10 mouse cellular contexts compared by ENCODE assay signal in genomic region chr4:136249332-136249647, GRCm38 (mm10). TPM values are rescaled to one million over a fixed set of nuclear protein-coding genes. Genes with fewer than 3 reads are reported as not detected.
A peak's percentile ranks its signal among the peaks of the same experiment; 100 is the strongest.
DNase-seq lines count a peak whose midpoint lies in the region; ATAC-seq and TF ChIP-seq lines count a peak whose summit lies in the region.
"Had no signal": no experiment of that assay in that cellular context is flagged by ENCODE, and none has a peak within 500 bp of the region (broad histone marks: within the 10 kb centered on the region; RNA-seq: fewer than 3 reads in every experiment).

No protein-coding gene starts in this region.

- TF ChIP-seq CTCF in kidney, adult 2 months (conservative IDR thresholded peaks at IDR 0.05; ENCODE audit: insufficient read depth, insufficient read length, low read depth, low read length): no peak

- peak overlapping the region; percentile 82; the same call in 1 of the 2 replicates for H3K4me3 ChIP-seq in kidney, adult 2 months (ENCODE audit: insufficient read depth, low read depth, low read length)
- H3K4me3 ChIP-seq in embryonic facial prominence, embryonic 15.5 days (replicated peaks): peak overlapping the region; percentile 54
- peak overlapping the region; percentile 59; the same call in 1 of the 2 replicates for H3K4me3 ChIP-seq in intestine, embryonic 14.5 days (ENCODE audit: low read depth, low read length)
- H3K4me3 ChIP-seq in midbrain, embryonic 16.5 days (ENCODE audit: low read depth, low read length): no peak overlapping the region

- no peak for TF ChIP-seq POLR2A in kidney, adult 2 months (IDR thresholded peaks at IDR 0.05; ENCODE audit: low read depth, low read length)

- no peaks in the 10 kb centered on the region for H3K27me3 ChIP-seq in kidney, adult 2 months (replicated peaks; ENCODE audit: control insufficient read depth, insufficient read depth, low read length)
- peaks cover 46% of the 10 kb centered on the region for H3K27me3 ChIP-seq in embryonic facial prominence, embryonic 15.5 days
- peaks cover 41% of the 10 kb centered on the region for H3K27me3 ChIP-seq in intestine, embryonic 14.5 days (replicated peaks; ENCODE audit: control insufficient read depth, insufficient read depth, low read length)
- peaks cover 47% of the 10 kb centered on the region for H3K27me3 ChIP-seq in midbrain, embryonic 16.5 days (ENCODE audit: control insufficient read depth, insufficient read depth, low read depth, low read length)

- H3K36me3 ChIP-seq in kidney, adult 2 months (ENCODE audit: control insufficient read depth, insufficient read depth, low read length): no peaks in the 10 kb centered on the region
- peaks cover 9% of the 10 kb centered on the region; the same call in 1 of the 2 replicates for H3K36me3 ChIP-seq in embryonic facial prominence, embryonic 15.5 days
- no peaks in the 10 kb centered on the region for H3K36me3 ChIP-seq in intestine, embryonic 14.5 days (ENCODE audit: control insufficient read depth, insufficient read depth, low read length)
- no peaks in the 10 kb centered on the region for H3K36me3 ChIP-seq in midbrain, embryonic 16.5 days (ENCODE audit: control insufficient read depth, insufficient read depth, low read length)

- peaks cover 18% of the 10 kb centered on the region; the same call in 1 of the 2 replicates for H3K4me1 ChIP-seq in kidney, adult 2 months (ENCODE audit: control insufficient read depth, insufficient read depth, low read length)
- peaks cover 45% of the 10 kb centered on the region for H3K4me1 ChIP-seq in embryonic facial prominence, embryonic 15.5 days
- H3K4me1 ChIP-seq in intestine, embryonic 14.5 days (replicated peaks; ENCODE audit: control insufficient read depth, insufficient read depth, low read length): peaks cover 42% of the 10 kb centered on the region
- peaks cover 22% of the 10 kb centered on the region for H3K4me1 ChIP-seq in midbrain, embryonic 16.5 days (ENCODE audit: control insufficient read depth, insufficient read depth, low read length)

- H3K4me2 ChIP-seq in embryonic facial prominence, embryonic 15.5 days (replicated peaks): peak overlapping the region; percentile 92
- H3K4me2 ChIP-seq in intestine, embryonic 14.5 days (ENCODE audit: low read length): peak overlapping the region; percentile 98
- peak overlapping the region; percentile 56 for H3K4me2 ChIP-seq in midbrain, embryonic 16.5 days (ENCODE audit: low read length)

- WGBS in kidney, adult 2 months: 39% methylated on average over 11 of the region's 11 CpGs
- WGBS in embryonic facial prominence, embryonic 15.5 days: 12% methylated on average over 11 of the region's 11 CpGs
- WGBS in intestine, embryonic 14.5 days: 23% methylated on average over 11 of the region's 11 CpGs
- WGBS in midbrain, embryonic 16.5 days: 3% methylated on average over 11 of the region's 11 CpGs

- no peaks in the 10 kb centered on the region for H3K9me3 ChIP-seq in embryonic facial prominence, embryonic 15.5 days (replicated peaks)
- H3K9me3 ChIP-seq in intestine, embryonic 14.5 days (ENCODE audit: control insufficient read depth, low read length): no peaks in the 10 kb centered on the region
- no peaks in the 10 kb centered on the region for H3K9me3 ChIP-seq in midbrain, embryonic 16.5 days (replicated peaks; ENCODE audit: control insufficient read depth, low read length, poor library complexity, severe bottlenecking)

- peak; percentile 27 for DNase-seq in kidney, adult 2 months
- no peak for DNase-seq in kidney, adult 11 months
- DNase-seq in intestine, embryonic 14.5 days (ENCODE audit: low spot score): no peak
- no peak for DNase-seq in frontal cortex, postnatal 36 days (ENCODE audit: low spot score in 2 of 2)
- no peak for DNase-seq in layer of hippocampus, postnatal 10 days (ENCODE audit: low spot score in 2 of 2)
- DNase-seq in right cerebral cortex, postnatal 25 days: no peak
- DNase-seq: embryo, embryonic 11 days had no signal

- no peak for ATAC-seq in embryonic facial prominence, embryonic 15.5 days (ENCODE audit: insufficient number of reproducible peaks, low FRiP score, low TSS enrichment, low read depth)
- ATAC-seq in intestine, embryonic 14.5 days (replicated peaks; ENCODE audit: low FRiP score, low TSS enrichment, low read depth): no peak
- no peak for ATAC-seq in midbrain, embryonic 16.5 days

- peak overlapping the region; percentile 36; the same call in 1 of the 2 replicates for H3K27ac ChIP-seq in kidney, adult 2 months (ENCODE audit: insufficient read depth, low read depth, low read length)
- H3K27ac ChIP-seq in embryonic facial prominence, embryonic 15.5 days (replicated peaks): peak overlapping the region; percentile 67
- no peak overlapping the region for H3K27ac ChIP-seq in intestine, embryonic 14.5 days (ENCODE audit: low read depth)
- H3K27ac ChIP-seq in midbrain, embryonic 16.5 days (ENCODE audit: low read length): no peak overlapping the region

- H3K9ac ChIP-seq in embryonic facial prominence, embryonic 15.5 days: no peak overlapping the region
- no peak overlapping the region for H3K9ac ChIP-seq in intestine, embryonic 14.5 days (ENCODE audit: low read length)
- no peak overlapping the region for H3K9ac ChIP-seq in midbrain, embryonic 16.5 days (ENCODE audit: low read depth, low read length)

RNA-seq across cellular contexts. Expression of gene Tcea3, which starts 1.8 kb away (rescaled TPM):
- polyA plus RNA-seq in kidney, adult 2 months (2012; rRNA removed): 29.9 and 50.8 TPM in 2 replicates
- 19.2 and 20.7 TPM in 2 replicates for polyA plus RNA-seq in embryonic facial prominence, embryonic 15.5 days (2015; fragmentation: Nextera tagmentation; extraction: Ambion mirVana)
- polyA plus RNA-seq in intestine, embryonic 14.5 days (2014; fragmentation: Nextera tagmentation; extraction: Ambion mirVana): 18.7 and 19.1 TPM in 2 replicates
- 0.67 and 1.2 TPM in 2 replicates for polyA plus RNA-seq in midbrain, embryonic 16.5 days (2015; fragmentation: Nextera tagmentation; extraction: Ambion mirVana)
- total RNA-seq in layer of hippocampus, postnatal 10 days (2021): under 1 TPM; 0.55 to 0.89 TPM
- total RNA-seq: hematopoietic stem cell, adult 5-6 weeks had no signal

RNA-seq across cellular contexts. Expression of gene Zfp46, which starts 35.2 kb away (rescaled TPM):
- polyA plus RNA-seq in kidney, adult 2 months (2012; rRNA removed): 10.7 and 10.9 TPM in 2 replicates
- 25.0 and 25.5 TPM in 2 replicates for polyA plus RNA-seq in embryonic facial prominence, embryonic 15.5 days (2015; fragmentation: Nextera tagmentation; extraction: Ambion mirVana)
- 19.0 and 25.4 TPM in 2 replicates for polyA plus RNA-seq in intestine, embryonic 14.5 days (2014; fragmentation: Nextera tagmentation; extraction: Ambion mirVana)
- polyA plus RNA-seq in midbrain, embryonic 16.5 days (2015; fragmentation: Nextera tagmentation; extraction: Ambion mirVana): 42.8 and 43.3 TPM in 2 replicates
- total RNA-seq in layer of hippocampus, postnatal 10 days (2021): 10 to 100 TPM; 88.7 to 93.8 TPM

RNA-seq across cellular contexts. Expression of gene Asap3, which starts 43.1 kb away (rescaled TPM):
- polyA plus RNA-seq in kidney, adult 2 months (2012; rRNA removed): 5.7 and 7.0 TPM in 2 replicates
- 13.3 and 14.1 TPM in 2 replicates for polyA plus RNA-seq in embryonic facial prominence, embryonic 15.5 days (2015; fragmentation: Nextera tagmentation; extraction: Ambion mirVana)
- polyA plus RNA-seq in intestine, embryonic 14.5 days (2014; fragmentation: Nextera tagmentation; extraction: Ambion mirVana): 4.6 and 4.9 TPM in 2 replicates
- 4.5 and 5.1 TPM in 2 replicates for polyA plus RNA-seq in midbrain, embryonic 16.5 days (2015; fragmentation: Nextera tagmentation; extraction: Ambion mirVana)
- total RNA-seq in layer of hippocampus, postnatal 10 days (2021): 1 to 10 TPM; 5.1 to 5.6 TPM

Comparison
In these comparisons a context has a peak if more than half of its experiments do, and no peak if none do; other contexts are left out.
1. H3K27ac ChIP-seq: peak in kidney, adult 2 months (single experiment) and embryonic facial prominence, embryonic 15.5 days (single experiment); none in intestine, embryonic 14.5 days (single experiment) and midbrain, embryonic 16.5 days (single experiment).
2. Peak in every context shown above with its lines, with median percentiles within 50 percentile points of each other: H3K4me2 ChIP-seq.